Mouse (Mus musculus): ENCODE results near the gene Snai1.

DNA sequence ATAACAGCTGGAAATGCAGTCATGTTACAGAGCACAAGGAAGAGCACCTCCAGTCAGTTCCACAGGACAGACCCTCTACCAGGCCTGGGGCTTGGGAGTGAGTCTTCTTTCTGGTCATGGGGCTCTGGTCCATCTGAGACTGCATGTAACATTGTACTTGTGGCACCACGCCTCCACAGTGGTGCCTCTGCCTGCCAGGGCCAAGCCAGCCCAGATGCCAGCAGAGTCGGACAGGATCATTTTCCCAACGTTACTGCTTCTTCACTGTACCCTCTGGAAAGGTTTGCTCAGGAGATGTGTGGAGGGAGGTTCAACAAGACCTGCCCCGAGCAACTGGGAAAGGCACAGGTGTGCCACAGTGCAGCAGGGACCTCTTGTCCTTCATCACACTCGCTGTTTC lies 22.3 kb upstream of the Snai1 start:
- TF ChIP-seq CTCF (conservative IDR thresholded peaks at IDR 0.05; ENCODE audit: low read length), result no peak
- no peak for TF ChIP-seq NANOG (IDR thresholded peaks at IDR 0.05; ENCODE audit: borderline replicate concordance, low read length)

Measured in E14TG2a.4 (cell line).